ENCODE assay signal across 8 mouse cellular contexts in the genomic region with DNA sequence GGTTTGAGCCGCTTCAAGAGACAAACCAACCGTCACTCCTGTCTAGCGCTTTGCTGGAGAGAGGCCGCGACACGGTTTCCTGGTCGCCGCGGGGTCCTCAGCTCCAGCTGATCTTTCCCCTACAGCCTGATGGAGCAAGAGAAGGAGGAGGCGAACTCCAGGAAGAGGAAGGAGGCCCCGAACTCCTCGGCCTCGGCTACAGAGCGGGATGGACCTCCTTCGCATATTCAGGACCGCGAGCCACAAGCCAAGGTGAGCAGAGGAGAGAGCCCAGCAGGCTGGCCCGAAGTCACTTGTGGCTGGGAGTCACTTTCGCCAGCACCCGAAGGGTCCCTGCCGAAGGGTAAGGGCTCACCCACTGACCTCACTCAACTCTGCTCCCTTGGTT. TPM values are rescaled to one million over a fixed set of nuclear protein-coding genes. Genes with fewer than 3 reads are reported as not detected.
DNase-seq lines count a peak whose midpoint lies in the region; ATAC-seq and TF ChIP-seq lines count a peak whose summit lies in the region.

No protein-coding gene starts in this region.

- H3K4me3 ChIP-seq in kidney, postnatal 0 days (replicated peaks; ENCODE audit: low read depth, low read length): peak overlapping the region; percentile 59
- peak overlapping the region; percentile 82 for H3K4me3 ChIP-seq in embryonic facial prominence, embryonic 10.5 days
- H3K4me3 ChIP-seq in hindbrain, embryonic 16.5 days (ENCODE audit: low read length): peak overlapping the region; percentile 72
- peak overlapping the region; percentile 75 for H3K4me3 ChIP-seq in midbrain, embryonic 12.5 days

- ATAC-seq in kidney, postnatal 0 days (replicated peaks; ENCODE audit: low FRiP score, low read depth): peak; percentile 36; the same call in 1 of the 2 replicates
- ATAC-seq in hindbrain, embryonic 16.5 days: no peak
- ATAC-seq in midbrain, embryonic 12.5 days (ENCODE audit: low FRiP score, low read depth): no peak; the same call in 1 of the 2 replicates

- DNase-seq in kidney, postnatal 0 days (ENCODE audit: low spot score): no peak
- no peak for DNase-seq in kidney, adult 8-10 months
- DNase-seq in embryonic facial prominence, embryonic 10.5 days (ENCODE audit: low spot score): no peak
- DNase-seq in embryo, embryonic 10.5 days (ENCODE audit: low spot score): no peak
- DNase-seq in layer of hippocampus, postnatal 10 days (ENCODE audit: low spot score in 2 of 2): no peak
- no peak for DNase-seq in ovary, adult 18-20 months (ENCODE audit: low spot score)

- WGBS in kidney, postnatal 0 days: under 1% methylated on average over 21 of the region's 21 CpGs
- WGBS in embryonic facial prominence, embryonic 10.5 days: 1% methylated on average over 21 of the region's 21 CpGs
- under 1% methylated on average over 21 of the region's 21 CpGs for WGBS in hindbrain, embryonic 16.5 days
- under 1% methylated on average over 21 of the region's 21 CpGs for WGBS in midbrain, embryonic 12.5 days

- 0 out of 2 replicates have a peak, but pooled peaks cover 2% of the 10 kb centered on the region for H3K36me3 ChIP-seq in kidney, postnatal 0 days (ENCODE audit: insufficient read depth, low read length)
- H3K36me3 ChIP-seq in embryonic facial prominence, embryonic 10.5 days (replicated peaks): peaks cover 34% of the 10 kb centered on the region
- H3K36me3 ChIP-seq in hindbrain, embryonic 16.5 days (ENCODE audit: control insufficient read depth, insufficient read depth, low read length): no peaks in the 10 kb centered on the region
- H3K36me3 ChIP-seq in midbrain, embryonic 12.5 days: peaks cover 19% of the 10 kb centered on the region

- peak overlapping the region; percentile 80 for H3K4me2 ChIP-seq in kidney, postnatal 0 days (ENCODE audit: low read length)
- peak overlapping the region; percentile 91 for H3K4me2 ChIP-seq in hindbrain, embryonic 16.5 days (ENCODE audit: low read length)
- peak overlapping the region; percentile 75 for H3K4me2 ChIP-seq in midbrain, embryonic 12.5 days (replicated peaks)

- H3K4me1 ChIP-seq in kidney, postnatal 0 days (replicated peaks; ENCODE audit: insufficient read depth, low read length): peaks cover 5% of the 10 kb centered on the region; the same call in 1 of the 2 replicates
- peaks cover 17% of the 10 kb centered on the region for H3K4me1 ChIP-seq in embryonic facial prominence, embryonic 10.5 days
- H3K4me1 ChIP-seq in hindbrain, embryonic 16.5 days (ENCODE audit: control insufficient read depth, insufficient read depth, low read depth, low read length): peaks cover 9% of the 10 kb centered on the region
- peaks cover 12% of the 10 kb centered on the region for H3K4me1 ChIP-seq in midbrain, embryonic 12.5 days

- no peak for TF ChIP-seq CTCF in kidney, postnatal 0 days (IDR thresholded peaks at IDR 0.05; ENCODE audit: low read depth)

- H3K9ac ChIP-seq in kidney, postnatal 0 days (ENCODE audit: low read depth, low read length): peak overlapping the region; percentile 59
- peak overlapping the region; percentile 90 for H3K9ac ChIP-seq in hindbrain, embryonic 16.5 days (ENCODE audit: low read depth, low read length)
- peak overlapping the region; percentile 81 for H3K9ac ChIP-seq in midbrain, embryonic 12.5 days (replicated peaks)

- H3K27me3 ChIP-seq in kidney, postnatal 0 days (ENCODE audit: insufficient read depth, low read length): no peaks in the 10 kb centered on the region
- no peaks in the 10 kb centered on the region for H3K27me3 ChIP-seq in embryonic facial prominence, embryonic 10.5 days (replicated peaks; ENCODE audit: low read depth, poor library complexity, severe bottlenecking)
- H3K27me3 ChIP-seq in hindbrain, embryonic 16.5 days (replicated peaks; ENCODE audit: control insufficient read depth, insufficient read depth, low read length): no peaks in the 10 kb centered on the region
- no peaks in the 10 kb centered on the region for H3K27me3 ChIP-seq in midbrain, embryonic 12.5 days

- H3K9me3 ChIP-seq in kidney, postnatal 0 days (replicated peaks; ENCODE audit: low read length): no peaks in the 10 kb centered on the region
- no peaks in the 10 kb centered on the region for H3K9me3 ChIP-seq in embryonic facial prominence, embryonic 10.5 days
- H3K9me3 ChIP-seq in hindbrain, embryonic 16.5 days (ENCODE audit: control insufficient read depth, low read length): no peaks in the 10 kb centered on the region
- H3K9me3 ChIP-seq in midbrain, embryonic 12.5 days: no peaks in the 10 kb centered on the region

- peak overlapping the region; percentile 37 for H3K27ac ChIP-seq in kidney, postnatal 0 days
- H3K27ac ChIP-seq in embryonic facial prominence, embryonic 10.5 days (replicated peaks): peak overlapping the region; percentile 94
- peak overlapping the region; percentile 66 for H3K27ac ChIP-seq in hindbrain, embryonic 16.5 days (ENCODE audit: low read depth, low read length)
- H3K27ac ChIP-seq in midbrain, embryonic 12.5 days (replicated peaks): peak overlapping the region; percentile 79

RNA-seq across cellular contexts. Expression of a gene that starts 0.4 kb away (rescaled TPM):
- polyA plus RNA-seq in kidney, postnatal 0 days (2015; fragmentation: Nextera tagmentation; extraction: Ambion mirVana): 15.8 and 16.4 TPM in 2 replicates
- polyA plus RNA-seq in embryonic facial prominence, embryonic 10.5 days (2016; fragmentation: Nextera tagmentation; extraction: Ambion mirVana): 27.4 and 28.1 TPM in 2 replicates
- 14.8 and 15.0 TPM in 2 replicates for polyA plus RNA-seq in hindbrain, embryonic 16.5 days (2015; fragmentation: Nextera tagmentation; extraction: Ambion mirVana)
- polyA plus RNA-seq in midbrain, embryonic 12.5 days (2016; fragmentation: Nextera tagmentation; extraction: Ambion mirVana): 32.9 and 36.6 TPM in 2 replicates
- 1 to 10 TPM; 7.1 to 9.6 TPM for total RNA-seq in layer of hippocampus, postnatal 10 days (2021)

RNA-seq across cellular contexts. Expression of a gene that starts 0.4 kb away (rescaled TPM):
- polyA plus RNA-seq in kidney, postnatal 0 days (2015; fragmentation: Nextera tagmentation; extraction: Ambion mirVana): 8.5 and 13.0 TPM in 2 replicates
- 25.5 and 27.1 TPM in 2 replicates for polyA plus RNA-seq in embryonic facial prominence, embryonic 10.5 days (2016; fragmentation: Nextera tagmentation; extraction: Ambion mirVana)
- 9.9 and 13.9 TPM in 2 replicates for polyA plus RNA-seq in hindbrain, embryonic 16.5 days (2015; fragmentation: Nextera tagmentation; extraction: Ambion mirVana)
- polyA plus RNA-seq in midbrain, embryonic 12.5 days (2016; fragmentation: Nextera tagmentation; extraction: Ambion mirVana): 21.9 and 27.6 TPM in 2 replicates
- 1 to 10 TPM; 3.6 to 4.6 TPM for total RNA-seq in layer of hippocampus, postnatal 10 days (2021)

RNA-seq across cellular contexts. Expression of a gene that starts 33.5 kb away (rescaled TPM):
- 0.82 and 0.99 TPM in 2 replicates for polyA plus RNA-seq in kidney, postnatal 0 days (2015; fragmentation: Nextera tagmentation; extraction: Ambion mirVana)
- 0.15 TPM in 1 of 2 replicates, not detected in the other for polyA plus RNA-seq in embryonic facial prominence, embryonic 10.5 days (2016; fragmentation: Nextera tagmentation; extraction: Ambion mirVana)
- not detected in 2 replicates for polyA plus RNA-seq in hindbrain, embryonic 16.5 days (2015; fragmentation: Nextera tagmentation; extraction: Ambion mirVana)
- polyA plus RNA-seq in midbrain, embryonic 12.5 days (2016; fragmentation: Nextera tagmentation; extraction: Ambion mirVana): 0.14 and 0.17 TPM in 2 replicates
- not detected for total RNA-seq in layer of hippocampus, postnatal 10 days (2021)

Comparison
In these comparisons a context has a peak if more than half of its experiments do, and no peak if none do; other contexts are left out.
1. H3K27ac ChIP-seq: peak in every context shown above with its lines; median percentile 94 in embryonic facial prominence, embryonic 10.5 days; 79 in midbrain, embryonic 12.5 days; 66 in hindbrain, embryonic 16.5 days; 37 in kidney, postnatal 0 days.